Comparison of ENCODE assay signal across 9 mouse cellular contexts in the genomic region with DNA sequence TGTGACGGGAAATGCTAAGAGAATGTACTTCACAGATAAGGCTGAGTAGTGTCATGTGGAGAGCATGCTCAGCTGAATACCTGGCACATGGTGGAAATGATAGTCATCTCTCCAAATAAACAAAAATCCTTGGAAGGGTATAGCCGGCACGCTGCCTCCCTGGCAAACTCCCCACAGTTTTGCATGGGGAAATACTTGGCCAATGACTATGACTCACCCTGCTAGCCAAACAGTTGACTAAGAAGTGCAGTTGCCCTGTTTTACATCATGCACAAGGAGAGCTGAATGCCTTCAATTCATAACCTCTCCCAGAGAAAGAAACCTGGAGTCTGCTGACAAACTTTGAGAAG.
A peak's percentile ranks its signal among the peaks of the same experiment; 100 is the strongest.
DNase-seq lines count a peak whose midpoint lies in the region; ATAC-seq and TF ChIP-seq lines count a peak whose summit lies in the region.
"Had no signal": no experiment of that assay in that cellular context is flagged by ENCODE, and none has a peak within 500 bp of the region (broad histone marks: within the 10 kb centered on the region; RNA-seq: fewer than 3 reads in every experiment).

No protein-coding gene starts in this region.

- H3K27me3 ChIP-seq in liver, adult 2 months (ENCODE audit: control insufficient read depth, insufficient read depth, low read length): no peaks in the 10 kb centered on the region
- no peaks in the 10 kb centered on the region for H3K27me3 ChIP-seq in liver, embryonic 12.5 days (replicated peaks)

- ATAC-seq in liver, embryonic 12.5 days: no peak

- no peak for TF ChIP-seq POLR2A in liver, adult 2 months (IDR thresholded peaks at IDR 0.05; ENCODE audit: extremely low read depth, insufficient read depth, low read length)
- no peak for TF ChIP-seq POLR2A in brain, embryonic 14.5 days (IDR thresholded peaks at IDR 0.05; ENCODE audit: borderline replicate concordance, extremely low read depth, insufficient read depth, insufficient read length, poor library complexity, severe bottlenecking)

- H3K4me2 ChIP-seq in liver, embryonic 12.5 days: no peak overlapping the region

- 8% methylated on average over 3 of the region's 3 CpGs for WGBS in liver, adult 2 months
- 26% methylated on average over 3 of the region's 3 CpGs for WGBS in liver, embryonic 12.5 days (ENCODE audit: insufficient replicate concordance)

- DNase-seq in liver, adult 2 months (ENCODE audit: extremely low read depth, low read depth, low spot score): peak; percentile 50
- peak; percentile 37 for DNase-seq in brain, embryonic 14.5 days (ENCODE audit: low read depth)
- peak; percentile 26 for DNase-seq in gastrocnemius, postnatal 10 days
- DNase-seq in urinary bladder, postnatal 14 days (ENCODE audit: low spot score): peak; percentile 46
- no peak for DNase-seq in layer of hippocampus, postnatal 10 days (ENCODE audit: low spot score in 2 of 2)
- no peak for DNase-seq in B cell, adult 2 months
- DNase-seq: spleen, adult 18-20 months had no signal

- no peaks in the 10 kb centered on the region for H3K36me3 ChIP-seq in liver, adult 2 months (ENCODE audit: control insufficient read depth, insufficient read depth, low read length)
- no peaks in the 10 kb centered on the region for H3K36me3 ChIP-seq in liver, embryonic 12.5 days

- H3K27ac ChIP-seq in liver, adult 2 months (replicated peaks; ENCODE audit: insufficient read depth, low read depth, low read length): no peak overlapping the region
- no peak overlapping the region for H3K27ac ChIP-seq in liver, embryonic 12.5 days

- no peak for TF ChIP-seq CTCF in liver, adult 2 months (IDR thresholded peaks at IDR 0.05; ENCODE audit: low read depth, low read length)
- TF ChIP-seq CTCF in brain, embryonic 14.5 days (IDR thresholded peaks at IDR 0.05; ENCODE audit: borderline replicate concordance, extremely low read depth, insufficient read depth, insufficient read length): no peak

- H3K79me2 ChIP-seq in liver, adult 2 months (ENCODE audit: control insufficient read depth, insufficient read depth, low read length): no peaks in the 10 kb centered on the region

- H3K4me1 ChIP-seq in liver, adult 2 months (ENCODE audit: control insufficient read depth, insufficient read depth, low read length): no peaks in the 10 kb centered on the region
- no peaks in the 10 kb centered on the region for H3K4me1 ChIP-seq in liver, embryonic 12.5 days

- H3K9me3 ChIP-seq in liver, embryonic 12.5 days (replicated peaks): no peaks in the 10 kb centered on the region

- no peak overlapping the region for H3K9ac ChIP-seq in liver, adult 2 months (ENCODE audit: low read depth, low read length)
- no peak overlapping the region for H3K9ac ChIP-seq in liver, embryonic 12.5 days

- no peak overlapping the region for H3K4me3 ChIP-seq in liver, adult 2 months (ENCODE audit: insufficient read depth, low read depth, low read length)
- H3K4me3 ChIP-seq in liver, embryonic 12.5 days: no peak overlapping the region
- H3K4me3 ChIP-seq: erythroblast, embryonic 14.5 days had no signal

Comparison
In these comparisons a context has a peak if more than half of its experiments do, and no peak if none do; other contexts are left out.
1. DNase-seq: peak in liver, adult 2 months (single experiment), brain, embryonic 14.5 days (single experiment), gastrocnemius, postnatal 10 days (single experiment) and urinary bladder, postnatal 14 days (single experiment); none in layer of hippocampus, postnatal 10 days (0 of 2) and B cell, adult 2 months (0 of 2).